Mouse (Mus musculus) heart, postnatal 36 days (tissue): ENCODE measurements at regions not wholly inside any gene's neighbourhood (a gene's known extent, or its start where the extent isn't known, plus 50 kb on each side); places are given as distances from the start of the nearest gene placed in this dataset.

Source experiments
- DNase-seq, 2 experiments: peaks; one replicate each; pipeline ENCODE4 v3.0.0; 2021 to 2022
- intact Hi-C: fragments of 180-260 bp; cut with DNase I; formaldehyde crosslinking; loops from one replicate; pipeline ENCODE4 v1.15.1; 2025

- no peak for DNase-seq
- intact Hi-C loops, result no loop called here
These were observed 56.6 kb upstream of the Rpl38 start for GRCm38 (mm10) chr11:114611690-114612089.

GRCm38 (mm10) chr11:114608009-114608408 lies 60.3 kb upstream of the Rpl38 start:
- intact Hi-C loops, result no loop called here
- no peak for DNase-seq

- intact Hi-C loops, result no loop called here
- no peak for DNase-seq
These were observed 65.2 kb upstream of the Rpl38 start for GRCm38 (mm10) chr11:114603108-114603507.

GRCm38 (mm10) chr11:114597225-114597624 lies 71.1 kb upstream of the Rpl38 start:
- DNase-seq, result no peak
- intact Hi-C loops, result no loop called here

- no peak for DNase-seq
- intact Hi-C loops, result no loop called here
These were observed 75.4 kb upstream of the Rpl38 start for GRCm38 (mm10) chr11:114592961-114593360.

- intact Hi-C loops, result no loop called here
- no peak for DNase-seq
These were observed 79.8 kb upstream of the Rpl38 start for GRCm38 (mm10) chr11:114588554-114588953.

- intact Hi-C loops, result no loop called here
- DNase-seq, result no peak
These were observed 80.3 kb upstream of the Rpl38 start for GRCm38 (mm10) chr11:114587986-114588385.

- intact Hi-C loops, result no loop called here
- no peak for DNase-seq
These were observed 81.9 kb upstream of the Rpl38 start for GRCm38 (mm10) chr11:114586400-114586799.

GRCm38 (mm10) chr11:114584804-114585203 lies 83.5 kb upstream of the Rpl38 start:
- intact Hi-C loops, result no loop called here
- no peak for DNase-seq

- DNase-seq, result no peak
- intact Hi-C loops, result no loop called here
These were observed 84.2 kb upstream of the Rpl38 start for GRCm38 (mm10) chr11:114584146-114584545.

- no peak for DNase-seq
- intact Hi-C loops, result no loop called here
These were observed 88.3 kb upstream of the Rpl38 start for GRCm38 (mm10) chr11:114579986-114580385.

GRCm38 (mm10) chr11:114578551-114578950 lies 89.8 kb upstream of the Rpl38 start:
- intact Hi-C loops, result no loop called here
- DNase-seq, result no peak

GRCm38 (mm10) chr11:114576803-114577202 lies 91.5 kb upstream of the Rpl38 start:
- intact Hi-C loops, result no loop called here
- DNase-seq, result no peak

GRCm38 (mm10) chr11:114571144-114571869 lies 97.0 kb upstream of the Rpl38 start:
- intact Hi-C loops, result loop anchor here (1.0 kb wide), 1 partner anchor 65 kb away; no protein-coding TSS in a partner anchor
- DNase-seq, result no peak

- intact Hi-C loops, result no loop called here
These were observed 98.2 kb upstream of the Rpl38 start for GRCm38 (mm10) chr11:114570076-114570475.

GRCm38 (mm10) chr11:114567814-114568800 lies 100.2 kb upstream of the Rpl38 start:
- DNase-seq, result no peak
- intact Hi-C loops, result no loop called here

More at GRCm38 (mm10) chr11:114570076-114570475, 98.2 kb upstream of the Rpl38 start:
- DNase-seq, result no peak

- intact Hi-C loops, result no loop called here
These were observed 101.1 kb upstream of the Rpl38 start for GRCm38 (mm10) chr11:114567045-114567780.

GRCm38 (mm10) chr11:114564949-114565348 lies 103.4 kb upstream of the Rpl38 start:
- DNase-seq, result no peak
- intact Hi-C loops, result no loop called here

More at GRCm38 (mm10) chr11:114567045-114567780, 101.1 kb upstream of the Rpl38 start:
- DNase-seq, result no peak

- intact Hi-C loops, result no loop called here
These were observed 105.2 kb upstream of the Rpl38 start for GRCm38 (mm10) chr11:114563172-114563571.

GRCm38 (mm10) chr11:114554576-114554975 lies 113.7 kb upstream of the Rpl38 start:
- intact Hi-C loops, result no loop called here
- DNase-seq, result no peak

More at GRCm38 (mm10) chr11:114563172-114563571, 105.2 kb upstream of the Rpl38 start:
- no peak for DNase-seq

GRCm38 (mm10) chr11:114553992-114554391 lies 114.3 kb upstream of the Rpl38 start:
- DNase-seq, result no peak
- intact Hi-C loops, result no loop called here
